Mouse (Mus musculus) neural tube, embryonic 11.5 days (tissue): ENCODE data around the gene Lpcat3. TPM values are rescaled to one million over a fixed set of nuclear protein-coding genes. Genes with fewer than 3 reads are reported as not detected.
"Not testable (repeated sequence)": the region's sequence is repeated elsewhere in the genome, so short reads cannot be mapped to it uniquely, and the experiment has no call there.

ENCODE experiments used
- ATAC-seq: fragments of 200-750 bp; cut with Nextera tagmentation; 2 replicates; pipeline ENCODE4 v1.8.0; 2017; ENCODE audit warnings: moderate number of reproducible peaks, mild to moderate bottlenecking, moderate TSS enrichment, moderate library complexity; ENCODE audit not compliant: insufficient read depth, low FRiP score, low TSS enrichment
- DNase-seq: peaks from one replicate; pipeline ENCODE4 v3.0.0-alpha.2; 2015; ENCODE audit warnings: low spot score
- H3K27ac ChIP-seq: fragments of 300-500 bp; sonication (generic); 2 replicates; pipeline ENCODE4 v1.5.1; 2014; ENCODE audit warnings: low read depth, mild to moderate bottlenecking, low read length
- H3K27me3 ChIP-seq: fragments of 300-500 bp; sonication (generic); 2 replicates; pipeline ENCODE4 v1.6.1; 2014; ENCODE audit warnings: mild to moderate bottlenecking, low read length, mixed read lengths; ENCODE audit not compliant: control insufficient read depth, insufficient read depth
- H3K36me3 ChIP-seq: fragments of 300-500 bp; sonication (generic); 2 replicates; pipeline ENCODE4 v1.6.1; 2014; ENCODE audit warnings: mild to moderate bottlenecking, low read length, moderate library complexity, mixed read lengths; ENCODE audit not compliant: control insufficient read depth, insufficient read depth
- H3K4me1 ChIP-seq: fragments of 300-500 bp; sonication (generic); 2 replicates; pipeline ENCODE4 v1.6.1; 2014; ENCODE audit warnings: low read length, mixed read lengths; ENCODE audit not compliant: control insufficient read depth, insufficient read depth
- H3K4me2 ChIP-seq: fragments of 300-500 bp; sonication (generic); 2 replicates; pipeline ENCODE4 v1.6.1; 2014; ENCODE audit warnings: low read depth, mild to moderate bottlenecking, moderate library complexity
- H3K4me3 ChIP-seq: fragments of 300-500 bp; sonication (generic); 2 replicates; pipeline ENCODE4 v1.5.1; 2014; ENCODE audit warnings: low read depth, low read length
- H3K9ac ChIP-seq: fragments of 300-500 bp; sonication (generic); 2 replicates; pipeline ENCODE4 v1.6.1; 2014; ENCODE audit warnings: mild to moderate bottlenecking, low read length
- H3K9me3 ChIP-seq: fragments of 300-500 bp; sonication (generic); 2 replicates; pipeline ENCODE4 v1.6.1; 2016; ENCODE audit warnings: low read length; ENCODE audit not compliant: control insufficient read depth
- WGBS: fragments of 180-500 bp; shearing (Covaris S2); extraction: QIAGEN DNeasy Blood & Tissue Kit; methylation state at CpG from one replicate; pipeline ENCODE4 v1.1.7; 2014; 5-methylcytosine and 5-hydroxymethylcytosine counted together
- polyA plus RNA-seq: library from polyadenylated mRNA; unstranded; fragments of >200 nt; fragmentation: Nextera tagmentation; extraction: Ambion mirVana; gene quantifications from 2 replicates; pipeline ENCODE4 v1.2.1, GENCODE M21; 2014

Gene Lpcat3
- polyA plus RNA-seq, 1 experiment from 2014 or later, result 42.2 TPM

DNA sequence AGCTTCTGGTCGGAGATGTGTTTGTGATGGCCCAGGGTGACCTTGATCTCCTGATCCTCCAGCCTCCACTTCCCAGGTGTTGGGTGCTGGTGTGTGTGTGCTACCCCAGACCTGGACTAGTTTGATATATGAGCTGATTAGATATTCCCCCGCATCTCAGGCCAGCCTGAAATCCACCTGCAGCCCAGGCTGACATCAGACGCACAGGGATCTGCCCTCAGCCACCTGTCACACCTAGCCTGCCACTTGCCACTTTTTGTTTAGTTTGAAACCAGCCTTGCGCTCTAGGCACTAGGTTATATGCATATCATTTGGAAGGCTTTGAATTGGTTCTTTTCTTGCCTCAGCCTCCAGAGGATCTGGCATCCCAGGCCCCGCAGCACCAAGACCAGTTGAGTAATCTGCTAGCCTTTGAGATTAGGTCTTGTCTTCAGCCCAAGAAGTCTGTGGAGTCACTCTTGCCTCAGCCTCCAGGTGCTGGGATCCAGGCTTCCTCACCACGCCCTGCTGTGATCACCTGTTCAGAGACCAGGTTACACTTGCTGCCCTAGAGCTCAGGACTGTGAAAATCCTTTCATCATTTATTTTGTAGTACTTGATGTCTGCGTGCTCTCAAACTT is 7.6 kb downstream of the Lpcat3 start:
- no peak overlapping the region for H3K4me2 ChIP-seq
- no peak overlapping the region for H3K27ac ChIP-seq
- no peaks in the 10 kb centered on the region for H3K27me3 ChIP-seq
- ATAC-seq (no peak), DNase-seq (no peak)
- H3K36me3 ChIP-seq, result no peaks in the 10 kb centered on the region
- H3K9me3 ChIP-seq, result no peaks in the 10 kb centered on the region
- no peak overlapping the region for H3K4me3 ChIP-seq
- no peak overlapping the region for H3K9ac ChIP-seq
- H3K4me1 ChIP-seq, result no peaks in the 10 kb centered on the region
- 92% methylated on average over 7 of the region's 7 CpGs for WGBS

DNA sequence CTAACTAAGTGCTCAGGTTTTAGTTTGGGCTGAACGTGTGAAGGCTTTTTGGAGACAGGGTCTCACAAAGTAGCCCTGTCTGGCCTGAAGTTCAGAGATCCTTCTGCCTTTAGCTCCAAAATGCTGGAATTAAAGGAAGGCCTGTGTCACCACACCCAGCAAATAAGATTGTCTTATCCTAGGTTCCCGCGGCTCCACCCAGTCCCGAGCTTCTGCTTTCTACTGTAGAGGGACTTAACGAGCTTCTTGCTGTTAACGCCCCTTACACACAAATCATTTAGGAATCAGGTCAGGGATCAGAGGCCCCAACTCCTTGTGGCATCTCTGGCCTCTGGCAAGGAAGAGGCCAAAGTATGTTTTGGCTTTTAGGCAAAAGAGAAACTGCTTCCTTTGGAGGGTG is 9.3 kb downstream of the Lpcat3 start:
- Histone ChIP-seq H3K4me3 (no peak overlapping the region), H3K9ac (no peak overlapping the region), H3K27me3 (no peaks in the 10 kb centered on the region), H3K4me2 (no peak overlapping the region), H3K36me3 (no peaks in the 10 kb centered on the region), H3K9me3 (no peaks in the 10 kb centered on the region), H3K27ac (no peak overlapping the region), H3K4me1 (no peaks in the 10 kb centered on the region)
- 72% methylated on average over 6 of the region's 6 CpGs for WGBS
- DNase-seq, result no peak
- no peak for ATAC-seq

DNA sequence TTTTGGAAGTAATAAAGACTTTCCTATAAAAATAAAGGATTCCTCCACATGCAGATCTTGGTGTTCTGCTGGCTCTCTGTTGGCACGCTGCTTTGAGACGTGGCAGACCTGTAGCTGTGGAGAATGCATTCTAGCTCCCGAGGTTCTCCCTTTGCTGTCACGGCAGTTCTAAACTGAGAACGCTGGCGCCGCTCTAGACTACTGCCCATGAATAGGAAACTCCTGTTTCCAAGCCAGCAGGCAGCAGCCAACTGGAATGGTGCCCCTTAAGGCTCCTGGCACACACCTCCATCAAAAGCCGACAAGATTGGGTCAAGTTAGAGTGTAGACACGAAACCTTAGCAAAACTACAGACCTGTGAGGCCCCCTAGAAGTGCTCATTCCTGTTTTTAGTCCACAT is 10.8 kb downstream of the Lpcat3 start:
- Histone ChIP-seq H3K9ac (no peak overlapping the region), H3K4me3 (no peak overlapping the region), H3K4me2 (no peak overlapping the region), H3K27me3 (no peaks in the 10 kb centered on the region), H3K9me3 (no peaks in the 10 kb centered on the region), H3K4me1 (no peaks in the 10 kb centered on the region), H3K36me3 (no peaks in the 10 kb centered on the region), H3K27ac (no peak overlapping the region)
- DNase-seq (no peak), ATAC-seq (no peak)
- WGBS, result 94% methylated on average over 9 of the region's 9 CpGs

DNA sequence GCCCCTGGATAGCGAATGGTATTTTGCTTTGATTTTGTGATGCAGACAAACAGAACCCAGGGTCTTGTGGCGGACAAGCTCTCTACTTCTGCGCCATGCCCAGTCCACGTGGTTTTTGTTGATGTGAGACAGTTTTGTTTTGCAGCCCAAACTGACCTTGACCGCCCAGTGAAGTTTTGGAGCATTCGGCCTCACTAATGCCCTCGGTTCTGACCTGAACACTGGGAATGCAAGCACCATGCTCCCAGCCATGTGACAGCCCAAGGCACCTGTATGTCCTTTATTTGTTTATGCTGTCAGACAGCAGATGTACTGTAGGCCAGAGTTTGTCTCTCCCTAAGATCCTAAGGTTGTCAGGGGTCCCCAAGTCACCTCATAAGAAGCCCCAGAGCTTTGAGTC is 11.8 kb downstream of the Lpcat3 start:
- H3K4me3 ChIP-seq, result no peak overlapping the region
- H3K4me2 ChIP-seq, result no peak overlapping the region
- H3K27me3 ChIP-seq, result no peaks in the 10 kb centered on the region
- no peaks in the 10 kb centered on the region for H3K4me1 ChIP-seq
- H3K9me3 ChIP-seq, result no peaks in the 10 kb centered on the region
- no peaks in the 10 kb centered on the region for H3K36me3 ChIP-seq
- ATAC-seq (no peak), DNase-seq (no peak)
- H3K27ac ChIP-seq, result no peak overlapping the region
- WGBS, result 94% methylated on average over 7 of the region's 7 CpGs
- no peak overlapping the region for H3K9ac ChIP-seq

DNA sequence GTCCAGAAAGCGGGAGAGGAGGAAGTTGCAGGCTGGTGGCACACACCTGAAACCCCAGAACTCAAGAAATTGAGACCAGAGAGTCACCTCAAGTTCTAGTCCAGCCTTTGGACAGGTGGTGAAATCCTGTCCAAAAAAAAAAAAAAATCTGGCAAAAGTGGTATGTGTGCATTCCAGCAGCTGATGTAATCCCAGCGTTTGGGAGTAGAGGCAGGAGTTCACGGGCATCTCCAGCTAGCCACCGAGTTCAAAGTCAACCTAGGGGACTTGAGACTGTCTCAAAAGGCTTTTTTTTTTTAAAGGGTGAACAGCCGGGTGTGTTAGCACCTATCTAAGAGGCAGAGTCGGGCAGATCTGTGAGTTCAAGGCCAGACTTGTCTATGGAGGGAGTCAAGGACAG is 13.3 kb downstream of the Lpcat3 start:
- DNase-seq (no peak), ATAC-seq (no peak)
- Histone ChIP-seq H3K4me1 (no peaks in the 10 kb centered on the region), H3K9ac (no peak overlapping the region), H3K4me2 (no peak overlapping the region), H3K4me3 (no peak overlapping the region), H3K9me3 (no peaks in the 10 kb centered on the region), H3K27me3 (no peaks in the 10 kb centered on the region), H3K36me3 (no peaks in the 10 kb centered on the region), H3K27ac (no peak overlapping the region)
- WGBS, result 92% methylated on average over 6 of the region's 6 CpGs

DNA sequence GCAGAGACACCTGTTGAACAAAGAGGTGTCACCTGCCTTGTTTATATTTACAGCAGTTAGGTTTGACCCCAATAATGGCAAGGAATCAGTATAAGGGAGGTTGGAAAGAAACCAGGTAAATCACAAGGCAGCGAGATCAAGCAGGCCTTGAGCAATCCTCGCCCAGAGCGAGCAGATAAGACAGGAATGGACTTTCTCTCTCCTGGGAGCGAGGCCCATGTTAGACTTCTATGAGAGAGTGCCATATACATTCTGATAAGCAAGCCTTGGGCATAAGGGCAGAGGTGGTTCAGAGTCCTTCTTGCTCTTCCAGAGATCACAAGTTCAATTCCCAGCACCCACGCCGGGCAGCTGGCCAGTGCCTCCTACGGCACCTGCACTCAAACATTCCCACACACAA is 15.9 kb downstream of the Lpcat3 start:
- no peak overlapping the region for H3K4me2 ChIP-seq
- no peak overlapping the region for H3K27ac ChIP-seq
- no peaks in the 10 kb centered on the region for H3K9me3 ChIP-seq
- H3K27me3 ChIP-seq, result no peaks in the 10 kb centered on the region
- 90% methylated on average over 7 of the region's 7 CpGs for WGBS
- ATAC-seq (no peak), DNase-seq (no peak)
- H3K36me3 ChIP-seq, result no peaks in the 10 kb centered on the region
- H3K4me3 ChIP-seq, result no peak overlapping the region
- no peak overlapping the region for H3K9ac ChIP-seq
- H3K4me1 ChIP-seq, result no peaks in the 10 kb centered on the region

DNA sequence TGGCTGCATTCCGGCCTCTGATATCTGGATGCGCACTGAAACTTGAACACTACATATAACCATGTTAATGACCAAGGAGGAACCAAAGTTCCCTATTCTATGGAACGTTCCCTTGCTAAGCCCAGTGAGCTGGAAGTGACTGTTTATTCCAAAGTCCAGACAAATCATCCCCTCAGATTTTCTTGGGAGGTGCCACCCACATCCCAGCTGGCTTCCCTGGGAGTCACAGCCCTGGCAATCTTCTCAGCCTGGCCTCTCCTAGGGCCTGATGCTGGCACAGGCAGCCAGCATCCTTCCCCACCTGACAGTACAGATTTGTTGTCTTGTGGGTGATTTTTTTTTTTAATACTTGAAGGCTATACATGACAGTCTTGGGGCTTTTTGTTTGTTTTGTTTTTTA is 16.7 kb downstream of the Lpcat3 start:
- Histone ChIP-seq H3K9ac (no peak overlapping the region; the same call in 1 of the 2 replicates), H3K4me3 (no peak overlapping the region), H3K4me1 (no peaks in the 10 kb centered on the region), H3K9me3 (no peaks in the 10 kb centered on the region), H3K27me3 (no peaks in the 10 kb centered on the region), H3K36me3 (no peaks in the 10 kb centered on the region), H3K27ac (no peak overlapping the region), H3K4me2 (no peak overlapping the region)
- ATAC-seq (no peak), DNase-seq (no peak)
- 96% methylated on average over 3 of the region's 3 CpGs for WGBS

DNA sequence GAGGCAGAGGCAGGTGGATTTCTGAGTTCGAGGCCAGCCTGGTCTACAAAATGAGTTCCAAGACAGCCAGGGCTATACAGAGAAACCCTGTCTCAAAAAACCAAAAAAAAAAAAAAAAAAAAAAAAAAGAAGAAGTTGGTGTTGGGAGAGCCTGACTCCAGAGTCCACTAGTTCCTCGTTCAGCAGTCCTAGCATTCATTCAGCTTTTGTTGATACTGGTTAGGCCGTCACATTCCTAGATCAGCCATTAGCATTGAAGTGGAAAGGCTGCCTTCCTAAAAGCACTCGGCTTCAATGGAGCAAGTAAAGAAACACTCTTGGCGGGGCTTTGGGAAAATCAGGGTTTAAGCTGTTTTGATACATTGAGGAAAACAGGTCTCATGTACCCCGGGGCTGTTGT is 19.5 kb downstream of the Lpcat3 start:
- H3K4me1 ChIP-seq, H3K9ac ChIP-seq, ATAC-seq, H3K36me3 ChIP-seq, H3K4me2 ChIP-seq, H3K9me3 ChIP-seq, H3K4me3 ChIP-seq, H3K27me3 ChIP-seq, H3K27ac ChIP-seq: not testable (repeated sequence)
- peak; percentile 7 for DNase-seq
- WGBS, result 72% methylated on average over 6 of the region's 6 CpGs

DNA sequence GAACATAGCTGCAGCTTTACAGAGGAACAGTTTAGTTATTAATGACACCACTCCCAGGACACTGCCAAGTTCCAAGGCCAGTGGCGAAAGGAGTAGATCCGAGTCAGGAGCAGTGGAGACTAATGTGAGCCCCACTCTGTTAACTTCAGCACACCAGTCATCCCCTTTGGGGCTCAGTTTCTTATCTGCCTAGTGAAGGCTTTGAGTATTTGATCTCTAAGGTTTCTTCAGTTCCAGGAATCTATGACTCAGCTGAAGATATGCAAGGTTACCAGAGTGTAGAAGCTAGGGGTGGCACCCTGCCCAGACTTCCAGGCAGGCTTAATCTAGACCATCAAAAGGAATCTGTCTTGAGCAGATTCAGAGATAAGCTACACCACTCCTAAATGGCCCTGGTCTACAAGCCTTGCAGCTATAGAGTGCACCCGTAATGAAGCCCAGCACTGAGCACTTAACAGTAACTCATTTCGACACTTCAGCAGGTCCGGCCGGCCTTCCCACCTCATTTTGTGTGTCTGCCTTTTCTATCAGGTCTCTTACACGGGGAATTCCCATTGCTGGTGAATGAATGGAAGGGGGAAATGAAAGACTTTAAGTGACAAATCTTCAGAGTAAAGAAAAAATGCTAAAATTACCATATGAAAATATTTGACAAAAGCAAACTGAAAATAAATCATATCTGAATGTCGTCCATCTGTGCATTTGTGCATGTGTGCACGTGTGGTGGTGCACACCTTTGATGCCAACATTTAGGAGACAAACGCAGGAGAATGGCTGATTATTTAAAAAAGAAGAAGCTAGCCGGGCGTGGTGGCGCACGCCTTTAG is 21.0 kb downstream of the Lpcat3 start:
- H3K9me3 ChIP-seq, result no peaks in the 10 kb centered on the region
- no peaks in the 10 kb centered on the region for H3K27me3 ChIP-seq
- no peaks in the 10 kb centered on the region for H3K4me1 ChIP-seq
- no peak overlapping the region for H3K4me2 ChIP-seq
- no peaks in the 10 kb centered on the region for H3K36me3 ChIP-seq
- 86% methylated on average over 14 of the region's 14 CpGs for WGBS
- no peak overlapping the region for H3K4me3 ChIP-seq
- peak; percentile 1 for DNase-seq
- H3K9ac ChIP-seq, result no peak overlapping the region
- H3K27ac ChIP-seq, result no peak overlapping the region
- ATAC-seq, result no peak
